Comparison of ENCODE assay signal across 12 mouse cellular contexts in genomic region chr4:130376675-130377074, GRCm38 (mm10). TPM values are rescaled to one million over a fixed set of nuclear protein-coding genes. Genes with fewer than 3 reads are reported as not detected.
DNase-seq lines count a peak whose midpoint lies in the region; ATAC-seq and TF ChIP-seq lines count a peak whose summit lies in the region.
"Had no signal": no experiment of that assay in that cellular context is flagged by ENCODE, and none has a peak within 500 bp of the region (broad histone marks: within the 10 kb centered on the region; RNA-seq: fewer than 3 reads in every experiment).

No protein-coding gene starts in this region.

- H3K4me2 ChIP-seq in embryonic facial prominence, embryonic 11.5 days (ENCODE audit: low read depth, low read length) = no peak overlapping the region
- H3K4me2 ChIP-seq in liver, embryonic 11.5 days = no peak overlapping the region
- H3K4me2 ChIP-seq: hindbrain, embryonic 12.5 days; limb, embryonic 12.5 days had no signal

- H3K27ac ChIP-seq in embryonic facial prominence, embryonic 11.5 days (replicated peaks; ENCODE audit: low read depth, low read length) = no peak overlapping the region
- no peak overlapping the region for H3K27ac ChIP-seq in embryonic facial prominence, embryonic 10.5 days (replicated peaks)
- H3K27ac ChIP-seq in liver, adult 2 months (replicated peaks; ENCODE audit: insufficient read depth, low read depth, low read length) = no peak overlapping the region
- no peak overlapping the region for H3K27ac ChIP-seq in liver, embryonic 11.5 days (ENCODE audit: low read depth, low read length)
- H3K27ac ChIP-seq in cortical plate, adult 2 months (ENCODE audit: insufficient read depth, low read length) = no peak overlapping the region
- H3K27ac ChIP-seq: hindbrain, embryonic 12.5 days; limb, embryonic 12.5 days; macrophage had no signal

- H3K27me3 ChIP-seq in embryonic facial prominence, embryonic 11.5 days (ENCODE audit: control insufficient read depth, insufficient read depth, low read length) = no peaks in the 10 kb centered on the region
- H3K27me3 ChIP-seq in embryonic facial prominence, embryonic 10.5 days (replicated peaks; ENCODE audit: low read depth, poor library complexity, severe bottlenecking) = no peaks in the 10 kb centered on the region
- H3K27me3 ChIP-seq in liver, adult 2 months (ENCODE audit: control insufficient read depth, insufficient read depth, low read length) = no peaks in the 10 kb centered on the region
- H3K27me3 ChIP-seq in liver, embryonic 11.5 days (replicated peaks; ENCODE audit: control insufficient read depth, insufficient read depth, low read length) = no peaks in the 10 kb centered on the region
- H3K27me3 ChIP-seq: hindbrain, embryonic 12.5 days; limb, embryonic 12.5 days had no signal

- no peak for ATAC-seq in embryonic facial prominence, embryonic 11.5 days (replicated peaks; ENCODE audit: insufficient number of reproducible peaks, low FRiP score, low TSS enrichment, low read depth)
- no peak for ATAC-seq in liver, embryonic 11.5 days (replicated peaks; ENCODE audit: low FRiP score)
- no peak for ATAC-seq in monocyte, adult 5-6 weeks (replicated peaks; ENCODE audit: insufficient number of reproducible peaks, low FRiP score, low TSS enrichment, poor library complexity, severe bottlenecking)

- H3K79me2 ChIP-seq in liver, adult 2 months (ENCODE audit: control insufficient read depth, insufficient read depth, low read length) = no peaks in the 10 kb centered on the region

- peaks cover 21% of the 10 kb centered on the region for H3K36me3 ChIP-seq in embryonic facial prominence, embryonic 11.5 days (replicated peaks; ENCODE audit: control insufficient read depth, insufficient read depth, low read depth, low read length)
- H3K36me3 ChIP-seq in embryonic facial prominence, embryonic 10.5 days (replicated peaks) = peaks cover 97% of the 10 kb centered on the region
- peaks cover 44% of the 10 kb centered on the region for H3K36me3 ChIP-seq in liver, adult 2 months (ENCODE audit: control insufficient read depth, insufficient read depth, low read length)
- H3K36me3 ChIP-seq in liver, embryonic 11.5 days (ENCODE audit: control insufficient read depth, insufficient read depth, low read length) = peaks cover 46% of the 10 kb centered on the region

- H3K4me1 ChIP-seq in embryonic facial prominence, embryonic 11.5 days (ENCODE audit: control insufficient read depth, insufficient read depth, low read length) = no peaks in the 10 kb centered on the region
- no peaks in the 10 kb centered on the region for H3K4me1 ChIP-seq in embryonic facial prominence, embryonic 10.5 days
- H3K4me1 ChIP-seq in liver, adult 2 months (ENCODE audit: control insufficient read depth, insufficient read depth, low read length) = no peaks in the 10 kb centered on the region
- no peaks in the 10 kb centered on the region for H3K4me1 ChIP-seq in liver, embryonic 11.5 days (replicated peaks; ENCODE audit: control insufficient read depth, insufficient read depth, low read length)
- peaks cover 4% of the 10 kb centered on the region for H3K4me1 ChIP-seq in cortical plate, adult 2 months (ENCODE audit: control insufficient read depth, insufficient read depth, low read length)
- H3K4me1 ChIP-seq: hindbrain, embryonic 12.5 days; limb, embryonic 12.5 days had no signal

- DNase-seq in embryonic facial prominence, embryonic 11.5 days (ENCODE audit: low spot score) = peak; percentile 15
- no peak for DNase-seq in embryonic facial prominence, embryonic 10.5 days (ENCODE audit: low spot score)
- peak; percentile 21 for DNase-seq in liver, adult 2 months (ENCODE audit: extremely low read depth, low read depth, low spot score)
- DNase-seq in liver, embryonic 11.5 days (ENCODE audit: low spot score) = no peak
- DNase-seq in A20 (ENCODE audit: low read depth, low spot score) = peak; percentile 27
- DNase-seq in adrenal gland, adult 8-10 months = no peak
- DNase-seq: layer of hippocampus, adult 9-11 months had no signal

- TF ChIP-seq CTCF in liver, adult 2 months (IDR thresholded peaks at IDR 0.05; ENCODE audit: low read depth, low read length) = 0 out of 2 replicates have a peak, but pooled peaks have one; percentile 21
- 0 out of 2 replicates have a peak, but pooled peaks have one; percentile 5 for TF ChIP-seq CTCF in cortical plate, adult 2 months (IDR thresholded peaks at IDR 0.05; ENCODE audit: extremely low read depth, insufficient read depth, low read length)

- H3K9ac ChIP-seq in embryonic facial prominence, embryonic 11.5 days (replicated peaks; ENCODE audit: low read length) = no peak overlapping the region
- no peak overlapping the region for H3K9ac ChIP-seq in liver, adult 2 months (ENCODE audit: low read depth, low read length)
- H3K9ac ChIP-seq in liver, embryonic 11.5 days (ENCODE audit: low read depth, low read length) = no peak overlapping the region; the same call in 1 of the 2 replicates
- H3K9ac ChIP-seq: hindbrain, embryonic 12.5 days; limb, embryonic 12.5 days had no signal

- H3K9me3 ChIP-seq in embryonic facial prominence, embryonic 11.5 days (replicated peaks; ENCODE audit: control insufficient read depth, low read length) = no peaks in the 10 kb centered on the region
- H3K9me3 ChIP-seq in embryonic facial prominence, embryonic 10.5 days = 0 out of 2 replicates have a peak, but pooled peaks cover 3% of the 10 kb centered on the region
- H3K9me3 ChIP-seq in liver, embryonic 11.5 days (ENCODE audit: control insufficient read depth, low read length) = no peaks in the 10 kb centered on the region
- H3K9me3 ChIP-seq: hindbrain, embryonic 12.5 days had no signal

- WGBS in embryonic facial prominence, embryonic 11.5 days = 88% methylated on average over 4 of the region's 4 CpGs
- WGBS in embryonic facial prominence, embryonic 10.5 days = 91% methylated on average over 4 of the region's 4 CpGs
- WGBS in liver, adult 2 months = 94% methylated on average over 4 of the region's 4 CpGs
- WGBS in liver, embryonic 11.5 days = 93% methylated on average over 4 of the region's 4 CpGs

- no peak overlapping the region for H3K4me3 ChIP-seq in embryonic facial prominence, embryonic 11.5 days (ENCODE audit: low read depth, low read length)
- no peak overlapping the region for H3K4me3 ChIP-seq in embryonic facial prominence, embryonic 10.5 days
- no peak overlapping the region for H3K4me3 ChIP-seq in liver, adult 2 months (ENCODE audit: insufficient read depth, low read depth, low read length)
- H3K4me3 ChIP-seq in liver, embryonic 11.5 days (ENCODE audit: low read depth, low read length) = no peak overlapping the region
- H3K4me3 ChIP-seq in cortical plate, adult 2 months (ENCODE audit: insufficient read depth, low read length) = no peak overlapping the region
- H3K4me3 ChIP-seq: hindbrain, embryonic 12.5 days; limb, embryonic 12.5 days had no signal

- no peak for TF ChIP-seq POLR2A in liver, adult 2 months (IDR thresholded peaks at IDR 0.05; ENCODE audit: extremely low read depth, insufficient read depth, low read length)
- no peak for TF ChIP-seq POLR2A in cortical plate, adult 2 months (IDR thresholded peaks at IDR 0.05; ENCODE audit: extremely low read depth, insufficient read depth, low read length)

RNA-seq across cellular contexts. Expression of gene Snrnp40, which starts 16.7 kb away (rescaled TPM):
- polyA plus RNA-seq in embryonic facial prominence, embryonic 11.5 days (2014; fragmentation: Nextera tagmentation; extraction: Ambion mirVana) = 209 and 213 TPM in 2 replicates
- polyA plus RNA-seq in embryonic facial prominence, embryonic 10.5 days (2016; fragmentation: Nextera tagmentation; extraction: Ambion mirVana) = 220 and 225 TPM in 2 replicates
- 10.8 and 11.5 TPM in 2 replicates for total RNA-seq in liver, adult 2 months (2014; rRNA removed)
- polyA plus RNA-seq in liver, adult 2 months (2012; rRNA removed) = 9.1 and 10.5 TPM in 2 replicates
- polyA plus RNA-seq in liver, embryonic 11.5 days (2014; fragmentation: Nextera tagmentation; extraction: Ambion mirVana) = 151 and 170 TPM in 2 replicates
- polyA plus RNA-seq in cortical plate, adult 2 months (2012; rRNA removed) = 30.1 and 32.6 TPM in 2 replicates
- 42.5 to 56.5 TPM (median 51.3 TPM) in 3 replicates for total RNA-seq in monocyte, adult 5-6 weeks (2017)
- 10 to 100 TPM; 35.7 to 41.7 (median 37.4) TPM for total RNA-seq in adrenal gland, adult 8-10 months (2022)

RNA-seq across cellular contexts. Expression of gene Zcchc17, which starts 16.9 kb away (rescaled TPM):
- polyA plus RNA-seq in embryonic facial prominence, embryonic 11.5 days (2014; fragmentation: Nextera tagmentation; extraction: Ambion mirVana) = 85.4 and 93.1 TPM in 2 replicates
- 70.9 and 73.3 TPM in 2 replicates for polyA plus RNA-seq in embryonic facial prominence, embryonic 10.5 days (2016; fragmentation: Nextera tagmentation; extraction: Ambion mirVana)
- 9.5 and 10.0 TPM in 2 replicates for total RNA-seq in liver, adult 2 months (2014; rRNA removed)
- polyA plus RNA-seq in liver, adult 2 months (2012; rRNA removed) = 15.6 and 16.7 TPM in 2 replicates
- polyA plus RNA-seq in liver, embryonic 11.5 days (2014; fragmentation: Nextera tagmentation; extraction: Ambion mirVana) = 65.0 and 70.5 TPM in 2 replicates
- polyA plus RNA-seq in cortical plate, adult 2 months (2012; rRNA removed) = 77.8 and 84.7 TPM in 2 replicates
- total RNA-seq in monocyte, adult 5-6 weeks (2017) = 43.9 to 83.9 TPM (median 83.8 TPM) in 3 replicates
- total RNA-seq in adrenal gland, adult 8-10 months (2022) = 10 to 100 TPM; 40.8 to 55.8 (median 48.3) TPM

Comparison
In these comparisons a context has a peak if more than half of its experiments do, and no peak if none do; other contexts are left out.
1. DNase-seq: peak in embryonic facial prominence, embryonic 11.5 days (single experiment), liver, adult 2 months (single experiment) and A20 (single experiment); none in embryonic facial prominence, embryonic 10.5 days (single experiment), liver, embryonic 11.5 days (single experiment) and adrenal gland, adult 8-10 months (single experiment).